Mouse (Mus musculus) WW6 (cell line): ENCODE measurements around the gene Srarp.

Source experiments
- DNase-seq: peaks from one replicate; pipeline ENCODE4 v3.0.0-alpha.2; 2013; ENCODE audit warnings: low read depth, low spot score

The Srarp gene

DNA sequence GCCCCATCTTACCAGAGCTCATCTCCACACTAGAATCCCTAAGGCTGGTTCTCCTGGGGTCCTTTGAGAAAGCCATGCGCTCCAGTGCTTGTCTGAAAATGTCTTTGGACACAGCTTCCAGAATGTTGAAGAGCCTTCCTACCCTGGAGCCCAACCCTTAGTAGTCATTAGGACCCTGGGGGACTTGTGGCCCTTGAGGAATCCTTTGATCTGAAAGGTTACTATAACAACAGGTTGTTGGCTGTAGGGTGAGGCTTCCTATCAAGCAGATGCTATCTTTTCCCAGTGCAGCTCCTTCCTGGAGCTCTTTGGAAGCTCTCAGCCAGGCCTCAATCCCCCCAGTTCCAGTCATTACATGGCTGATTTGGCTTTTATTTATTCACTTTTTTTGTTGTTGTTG lies at the start of gene Srarp:
Gene Srarp (minus strand): TSS at position 132 of the 400 bp plus-strand sequence.
- no peak for DNase-seq

DNA sequence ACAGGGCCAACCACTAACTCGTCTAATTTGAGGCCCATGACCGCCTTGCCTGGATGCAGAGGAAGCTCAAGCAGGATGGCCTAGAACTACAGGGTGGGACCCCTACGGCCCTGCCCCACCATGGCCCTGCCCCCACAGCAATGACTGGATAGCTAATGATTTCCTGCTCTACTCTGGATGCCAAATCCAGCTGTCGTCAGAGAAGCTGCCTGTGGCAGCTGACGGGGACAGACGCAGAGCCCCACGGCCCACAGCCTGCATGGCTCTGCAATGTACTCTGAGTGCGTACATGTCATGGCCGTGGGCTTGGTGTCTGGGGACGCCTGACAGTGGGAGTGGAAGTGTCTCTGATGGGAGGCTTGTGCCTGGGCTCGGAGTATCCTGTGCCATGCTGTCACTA lies 48.2 kb upstream of the Srarp start:
- DNase-seq = no peak

DNA sequence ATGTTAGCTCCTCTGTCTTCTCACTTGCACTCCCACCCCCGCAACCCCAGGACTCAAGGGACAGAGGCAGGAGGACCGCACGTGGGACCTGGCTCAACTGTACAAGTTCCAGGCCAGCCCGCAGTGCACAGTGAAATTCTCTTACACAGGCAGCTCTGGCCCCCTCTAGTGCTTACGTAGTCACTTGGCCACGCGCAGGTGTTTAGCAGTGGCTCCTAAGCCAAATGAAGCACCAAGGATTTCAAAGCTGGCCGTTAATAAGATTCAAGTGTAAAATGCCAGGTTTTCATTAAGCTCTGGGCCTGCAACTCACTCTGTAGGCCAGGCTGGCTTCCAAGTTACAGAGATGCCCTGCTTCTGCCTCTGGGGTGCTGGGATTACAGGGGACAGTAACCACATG lies 43.5 kb upstream of the Srarp start:
- no peak for DNase-seq

DNA sequence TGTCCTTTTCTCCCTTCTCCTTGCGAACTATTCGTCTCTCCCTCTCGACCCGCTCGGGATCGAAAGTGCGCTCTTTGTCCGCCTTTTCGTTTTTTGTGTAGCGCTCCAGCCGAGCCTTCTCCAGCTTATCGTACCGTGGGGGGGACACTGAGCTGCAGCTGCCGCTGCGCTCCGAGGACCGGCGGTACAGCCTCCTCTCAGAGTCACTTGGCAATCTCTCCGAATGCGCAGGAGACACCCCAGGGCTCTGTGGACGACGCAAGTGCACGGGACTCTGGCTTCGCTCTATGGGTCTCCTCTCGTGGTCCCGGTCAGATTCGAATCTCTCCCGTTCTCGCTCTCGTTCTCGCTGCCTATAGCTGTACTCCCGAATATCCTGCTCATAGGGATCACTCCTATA lies 42.9 kb upstream of the Srarp start:
- DNase-seq = no peak

DNA sequence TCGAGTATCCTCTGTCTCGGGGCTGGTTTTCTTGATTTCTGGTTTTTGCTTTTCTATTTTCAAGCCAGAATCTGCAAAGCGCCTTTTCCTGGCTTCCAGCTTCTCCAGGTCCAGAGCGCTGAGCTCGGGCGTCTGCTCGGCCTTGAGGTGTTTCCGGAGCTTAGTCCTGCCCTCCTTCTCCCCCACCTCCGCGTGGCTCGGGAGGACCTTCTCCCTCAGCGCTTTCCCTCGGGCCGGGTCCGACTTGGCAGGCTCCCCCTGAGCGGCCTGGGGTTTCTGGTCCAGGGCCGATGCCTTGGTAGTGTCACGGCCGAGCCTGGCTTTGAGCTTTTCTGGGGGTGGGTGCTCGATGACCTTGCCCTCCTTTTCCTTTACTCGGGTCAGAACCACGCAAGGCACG lies 42.3 kb upstream of the Srarp start:
- DNase-seq = no peak

DNA sequence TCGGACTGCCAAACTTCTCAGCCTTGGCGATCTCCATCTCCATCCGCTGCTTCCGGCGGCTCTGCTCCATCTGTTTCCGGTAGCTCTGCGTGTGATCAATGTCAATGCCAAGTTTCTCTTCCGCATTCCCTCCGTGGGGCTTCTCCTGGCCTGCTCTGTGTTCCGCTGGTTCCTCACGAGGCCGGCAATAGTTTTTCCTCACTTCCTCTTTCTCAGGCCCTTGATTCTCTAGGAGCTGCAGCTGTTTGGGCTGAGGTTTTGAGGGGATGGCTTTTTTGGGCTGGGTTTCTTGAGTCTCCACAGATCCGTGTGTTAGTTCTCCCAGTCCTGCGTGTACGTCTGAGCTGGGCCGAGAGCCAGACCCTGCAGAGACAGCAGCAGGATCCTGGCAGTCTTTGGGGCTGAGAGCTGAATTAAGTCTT lies 41.8 kb upstream of the Srarp start:
- no peak for DNase-seq

DNA sequence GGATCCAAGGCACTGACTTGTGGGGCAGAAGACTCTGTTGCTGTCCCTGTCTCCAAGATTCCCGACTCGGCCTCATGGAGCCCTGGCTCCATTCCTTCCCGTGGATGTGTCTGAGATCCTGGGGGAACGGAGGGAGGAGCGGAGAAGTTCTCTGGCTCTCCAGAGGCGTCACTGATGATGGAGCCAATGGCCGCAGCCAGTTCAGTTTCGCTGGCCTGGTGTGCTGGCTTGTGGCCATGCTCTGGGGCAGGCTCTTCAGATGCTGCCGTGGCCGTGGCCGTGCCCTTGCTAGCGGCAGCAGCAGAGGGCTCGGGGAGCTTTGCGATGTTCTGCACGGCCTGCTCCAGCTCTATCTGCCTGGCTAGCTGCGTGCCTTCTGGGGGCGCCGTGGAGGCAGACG lies 38.5 kb upstream of the Srarp start:
- no peak for DNase-seq

DNA sequence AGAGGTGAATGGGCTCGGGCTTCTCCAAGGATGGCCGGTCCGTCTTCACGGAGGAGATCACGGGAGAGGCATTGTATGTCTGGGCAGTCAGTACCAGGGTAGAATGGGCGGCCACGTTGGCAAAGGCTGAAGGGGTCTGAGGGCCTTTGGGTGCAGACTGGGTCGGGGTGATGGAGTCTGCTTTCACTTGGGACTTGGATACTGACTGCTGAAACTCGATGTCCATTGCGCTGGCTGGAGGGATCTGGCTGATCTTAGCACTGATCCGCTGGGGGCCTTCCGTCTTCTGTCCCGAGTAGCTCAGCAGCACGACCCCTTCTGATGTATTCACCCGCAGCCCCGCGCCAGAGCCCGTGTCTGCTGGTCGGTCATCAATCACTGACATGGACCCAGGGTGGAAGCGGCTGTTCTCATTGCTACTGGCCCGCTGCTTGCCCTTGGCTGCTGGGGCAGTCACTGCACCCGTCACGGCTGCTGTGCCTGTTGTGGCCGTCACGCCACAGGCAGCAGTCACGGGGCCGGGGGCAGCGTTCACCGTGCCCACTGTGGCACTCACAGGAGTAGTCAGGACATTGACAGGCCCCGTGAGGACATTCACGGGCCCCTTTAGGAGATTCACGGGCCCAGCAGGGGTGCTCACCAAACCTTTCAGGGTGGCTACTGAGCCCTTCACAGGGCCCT lies 36.9 kb upstream of the Srarp start:
- DNase-seq = no peak

DNA sequence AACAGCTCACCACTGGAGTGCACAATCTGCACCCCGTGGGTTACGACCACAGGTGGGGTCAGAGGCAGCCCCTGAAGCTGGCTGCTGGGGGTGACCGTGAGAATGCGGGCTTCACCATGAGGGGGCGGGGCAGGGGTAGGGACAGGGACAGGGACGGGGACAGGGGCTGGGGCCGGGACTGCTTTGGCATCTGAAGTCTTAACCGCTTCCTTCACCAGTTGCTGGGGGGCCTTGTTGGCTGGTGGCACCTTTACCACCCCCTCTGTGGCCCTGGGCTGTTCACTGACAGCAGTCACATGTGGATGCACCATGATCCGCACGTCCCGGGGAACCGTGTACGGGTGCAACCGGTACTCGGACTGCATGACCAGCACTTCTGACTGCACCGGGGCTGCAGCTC lies 35.6 kb upstream of the Srarp start:
- no peak for DNase-seq

DNA sequence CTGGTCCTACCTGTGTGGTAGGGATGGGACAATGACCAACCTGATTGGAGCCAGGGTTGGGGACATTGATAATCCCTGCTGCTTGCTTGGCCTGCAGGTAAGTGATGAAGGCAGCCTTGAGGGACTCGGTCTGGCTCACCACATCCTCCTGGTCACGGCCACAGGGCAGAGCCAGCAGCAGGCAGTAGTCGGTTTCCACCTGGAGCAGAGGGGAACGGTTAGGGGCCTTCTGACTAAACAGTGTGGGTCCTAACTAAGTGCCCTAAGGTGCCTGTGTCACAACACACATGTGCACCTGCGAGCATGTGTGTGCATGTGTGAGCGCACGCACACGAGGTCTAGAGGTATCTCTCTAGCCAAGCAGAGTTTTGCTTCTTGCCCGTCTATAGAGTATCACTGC lies 33.4 kb upstream of the Srarp start:
- no peak for DNase-seq

DNA sequence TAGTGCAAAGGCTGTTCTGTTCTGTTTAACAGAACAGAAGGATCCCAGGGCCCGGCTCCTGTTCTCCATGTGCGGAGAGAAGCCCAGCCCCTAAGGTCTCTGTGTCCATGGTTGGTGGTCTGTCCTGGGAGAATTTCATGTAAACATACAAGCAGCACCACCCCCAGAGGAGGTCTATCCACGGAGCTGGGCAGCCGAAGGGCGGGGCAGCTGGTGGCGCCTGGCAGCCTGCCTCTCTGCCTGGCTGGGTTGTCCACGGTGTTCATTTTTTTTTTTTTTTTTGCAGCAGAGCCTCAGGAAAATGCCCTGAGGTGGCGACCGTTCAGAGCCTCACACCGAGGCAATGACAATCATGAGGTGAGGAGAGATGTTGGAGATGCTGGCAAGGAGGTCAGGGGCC lies 32.7 kb upstream of the Srarp start:
- DNase-seq = no peak

DNA sequence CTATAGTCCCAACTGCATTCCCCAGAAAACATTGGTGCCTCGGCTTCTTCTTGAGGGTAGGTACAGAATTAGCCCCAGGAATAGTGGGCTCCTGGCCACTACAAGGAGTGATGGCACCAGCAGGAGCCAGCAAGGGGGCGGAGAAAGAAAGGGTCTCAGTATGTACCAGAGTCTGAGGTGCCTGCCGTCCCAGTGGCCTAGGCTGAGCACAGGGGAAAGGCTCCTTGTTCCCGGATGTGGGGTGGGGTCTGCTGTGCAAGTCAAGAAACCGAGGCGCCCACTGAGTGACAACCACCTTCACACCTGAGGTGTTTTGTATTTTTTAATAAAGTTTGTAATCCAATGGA lies 31.6 kb upstream of the Srarp start:
- DNase-seq = no peak

DNA sequence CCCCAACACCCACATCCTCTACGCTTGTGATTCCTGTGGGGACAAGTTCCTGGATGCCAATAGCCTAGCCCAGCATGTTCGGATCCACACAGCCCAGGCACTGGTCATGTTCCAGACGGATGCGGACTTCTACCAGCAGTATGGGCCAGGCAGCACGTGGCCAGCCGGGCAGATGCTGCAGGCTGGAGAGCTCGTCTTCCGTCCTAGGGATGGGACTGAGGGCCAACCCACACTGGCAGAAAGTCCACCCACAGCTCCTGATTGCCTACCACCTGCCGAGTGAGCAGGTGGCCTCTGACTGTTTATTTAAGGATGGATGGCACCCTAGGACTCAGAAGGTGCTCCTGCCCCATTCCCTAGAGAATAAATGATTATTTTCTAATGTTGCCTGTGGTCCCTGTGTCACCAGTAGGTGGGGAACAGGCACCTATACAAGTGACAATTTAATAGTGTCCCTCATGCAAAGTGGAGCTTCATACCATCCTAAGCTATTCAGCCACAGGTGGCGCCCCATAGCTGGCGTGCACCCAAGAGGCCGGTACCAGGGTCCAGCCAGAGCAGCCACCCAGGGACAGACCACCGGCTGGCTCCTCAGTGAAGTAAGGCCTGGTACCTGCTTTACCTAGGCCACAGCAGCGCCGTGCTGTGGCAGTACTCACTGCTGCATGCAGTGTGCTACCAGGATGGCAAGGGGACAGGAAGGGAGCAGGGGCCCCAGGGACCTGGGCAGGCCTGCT lies 31.1 kb upstream of the Srarp start:
- DNase-seq = no peak

DNA sequence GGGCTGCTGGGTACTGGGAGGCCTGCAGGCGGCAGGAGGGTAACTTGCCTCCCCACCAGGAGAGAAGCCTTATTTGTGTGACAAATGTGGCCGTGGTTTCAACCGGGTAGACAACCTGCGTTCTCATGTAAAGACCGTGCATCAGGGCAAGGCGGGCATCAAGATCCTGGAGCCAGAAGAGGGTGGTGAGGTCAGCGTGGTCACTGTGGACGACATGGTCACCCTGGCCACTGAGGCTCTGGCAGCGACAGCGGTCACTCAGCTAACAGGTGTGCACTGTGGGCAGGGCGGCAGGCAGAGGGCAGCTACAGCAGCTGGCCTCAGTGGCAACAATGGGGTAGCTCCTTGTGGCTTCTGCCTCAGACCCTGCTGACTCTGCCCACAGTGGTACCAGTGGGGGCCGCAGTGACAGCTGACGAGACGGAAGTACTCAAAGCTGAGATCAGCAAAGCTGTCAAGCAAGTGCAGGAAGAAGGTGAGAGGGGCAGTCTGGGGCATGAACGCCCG lies 30.4 kb upstream of the Srarp start:
- DNase-seq = no peak

DNA sequence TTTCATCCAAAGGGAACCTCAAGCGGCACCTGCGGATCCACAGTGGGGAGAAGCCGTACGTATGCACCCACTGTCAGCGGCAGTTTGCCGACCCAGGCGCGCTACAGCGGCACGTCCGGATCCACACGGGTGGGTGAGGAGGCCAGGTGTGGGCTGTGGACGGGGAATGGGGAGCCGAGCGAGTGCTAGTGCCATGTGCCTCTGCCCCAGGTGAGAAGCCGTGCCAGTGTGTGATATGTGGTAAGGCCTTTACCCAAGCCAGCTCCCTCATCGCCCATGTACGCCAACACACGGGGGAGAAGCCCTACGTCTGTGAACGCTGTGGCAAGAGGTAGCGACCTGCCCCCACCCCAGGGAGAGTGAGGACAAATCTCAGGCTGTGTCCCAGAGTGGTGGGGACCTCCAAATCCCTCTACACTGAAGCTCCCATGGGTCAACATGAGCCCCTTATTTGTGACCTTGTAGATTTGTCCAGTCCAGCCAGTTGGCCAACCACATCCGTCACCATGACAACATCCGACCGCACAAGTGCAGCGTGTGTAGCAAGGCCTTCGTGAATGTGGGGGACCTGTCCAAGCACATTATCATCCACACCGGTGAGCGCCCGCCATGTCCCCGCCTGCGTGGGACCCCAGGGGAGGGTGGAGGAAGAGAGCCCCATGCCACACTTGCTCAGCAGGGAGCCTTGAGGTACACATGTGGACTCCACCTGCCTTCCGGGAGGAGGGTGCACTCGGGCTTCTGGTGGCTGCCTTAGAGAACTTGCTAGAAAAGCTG lies 29.8 kb upstream of the Srarp start:
- no peak for DNase-seq

DNA sequence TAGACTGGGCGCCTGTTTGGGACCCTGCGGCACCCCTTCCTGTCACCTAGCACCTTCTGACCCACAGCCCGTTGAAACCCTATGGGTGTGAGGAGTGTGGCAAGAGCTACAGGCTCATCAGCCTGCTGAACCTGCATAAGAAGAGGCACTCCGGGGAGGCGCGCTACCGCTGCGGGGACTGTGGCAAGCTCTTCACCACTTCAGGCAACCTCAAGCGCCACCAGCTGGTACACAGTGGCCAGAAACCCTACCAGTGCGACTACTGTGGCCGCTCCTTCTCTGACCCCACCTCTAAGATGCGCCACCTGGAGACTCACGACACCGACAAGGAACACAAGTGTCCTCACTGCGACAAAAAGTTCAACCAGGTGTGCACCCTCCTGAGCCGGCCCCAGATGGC lies 28.8 kb upstream of the Srarp start:
- no peak for DNase-seq

DNA sequence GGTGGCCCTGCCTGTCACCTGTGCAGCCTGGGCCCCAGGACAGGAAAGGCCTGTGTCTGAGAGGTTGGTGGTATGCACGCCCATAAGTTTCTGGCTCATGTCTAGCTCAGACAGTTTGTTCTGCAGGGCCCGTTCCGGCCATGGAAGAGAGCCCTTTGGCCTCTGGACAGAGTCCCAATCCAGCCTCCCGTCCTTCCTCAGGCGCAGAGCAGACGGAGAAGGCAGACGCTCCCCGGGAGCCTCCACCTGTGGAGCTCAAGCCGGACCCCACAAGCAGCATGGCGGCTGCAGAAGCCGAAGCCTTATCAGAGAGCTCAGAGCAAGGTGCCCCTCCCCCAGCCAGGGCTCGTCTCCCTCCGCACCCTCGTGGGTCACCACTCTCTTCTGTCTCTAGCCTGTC lies 27.6 kb upstream of the Srarp start:
- no peak for DNase-seq

DNA sequence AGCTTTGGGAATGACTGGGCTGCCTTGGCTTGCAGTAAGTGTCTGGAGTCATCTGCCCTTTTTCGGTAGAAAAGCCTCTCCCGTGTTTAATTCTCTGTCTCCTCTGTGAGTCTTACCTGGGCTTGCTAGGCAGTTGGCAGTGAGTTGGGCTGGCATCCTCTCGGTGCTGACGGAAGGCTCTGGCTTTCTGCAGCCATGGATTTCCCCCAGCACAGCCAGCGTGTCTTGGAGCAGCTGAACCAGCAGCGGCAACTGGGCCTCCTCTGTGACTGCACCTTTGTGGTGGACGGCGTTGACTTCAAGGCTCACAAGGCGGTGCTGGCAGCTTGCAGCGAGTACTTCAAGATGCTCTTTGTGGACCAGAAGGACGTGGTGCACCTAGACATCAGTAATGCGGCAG lies 25.7 kb upstream of the Srarp start:
- DNase-seq = no peak

DNA sequence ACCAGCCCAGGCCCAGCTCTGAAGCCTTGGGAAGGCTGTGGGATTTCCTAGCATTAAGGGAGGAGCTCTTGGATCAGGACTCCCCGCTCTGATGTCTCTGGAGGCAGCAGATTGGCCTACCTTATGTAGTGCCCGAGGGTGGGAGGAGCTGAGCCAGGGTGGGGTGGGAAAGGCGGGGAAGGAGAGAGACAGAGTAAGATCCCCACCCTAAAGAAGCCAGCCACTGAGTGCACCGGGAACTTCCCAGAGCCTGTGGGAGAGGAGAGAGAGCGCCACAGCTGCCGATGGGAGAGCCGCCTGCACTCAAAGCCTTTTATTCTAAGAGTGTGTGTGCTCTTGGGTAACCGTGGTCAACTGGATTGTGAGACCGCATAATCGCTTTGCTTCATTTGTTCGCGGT lies 25.2 kb upstream of the Srarp start:
- DNase-seq = no peak

DNA sequence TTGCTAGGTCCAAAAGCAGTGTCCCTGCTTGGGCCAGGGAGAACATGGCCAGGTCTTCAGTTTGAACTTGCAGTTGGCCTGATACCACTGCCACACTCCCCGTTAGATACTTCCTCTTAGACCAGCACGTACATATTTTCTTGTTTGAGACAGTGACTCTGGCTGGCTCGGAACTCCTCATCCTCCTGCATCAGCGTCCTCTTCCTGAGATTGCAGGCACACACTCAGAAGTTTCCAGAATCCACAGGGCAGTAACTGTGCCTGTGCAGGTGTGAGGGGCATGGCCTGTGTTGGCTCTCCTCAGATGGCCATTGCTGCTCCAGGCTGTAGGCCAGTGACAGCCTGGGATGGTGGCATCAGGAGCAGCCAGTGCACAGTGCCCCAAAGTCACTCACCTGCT lies 24.6 kb upstream of the Srarp start:
- DNase-seq = no peak

DNA sequence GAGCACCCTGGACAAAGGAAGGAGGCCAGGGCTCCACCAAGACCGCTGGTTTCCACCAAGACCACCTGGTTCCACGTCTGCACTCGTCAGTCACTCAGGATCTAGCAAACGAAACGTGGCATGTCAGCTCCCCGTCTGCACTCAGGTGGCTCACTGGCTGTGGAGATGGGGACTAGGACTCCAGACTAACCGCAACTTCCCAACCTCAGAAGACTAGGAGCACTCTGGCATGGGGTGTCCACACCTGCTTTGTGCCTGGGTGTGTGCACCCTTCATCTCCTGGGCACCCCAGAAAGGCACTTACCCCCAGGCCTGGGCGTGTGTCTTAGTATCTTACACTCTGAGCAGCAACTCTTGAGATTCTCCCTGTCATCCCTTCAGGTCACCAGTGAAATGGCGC lies 23.9 kb upstream of the Srarp start:
- DNase-seq = no peak

DNA sequence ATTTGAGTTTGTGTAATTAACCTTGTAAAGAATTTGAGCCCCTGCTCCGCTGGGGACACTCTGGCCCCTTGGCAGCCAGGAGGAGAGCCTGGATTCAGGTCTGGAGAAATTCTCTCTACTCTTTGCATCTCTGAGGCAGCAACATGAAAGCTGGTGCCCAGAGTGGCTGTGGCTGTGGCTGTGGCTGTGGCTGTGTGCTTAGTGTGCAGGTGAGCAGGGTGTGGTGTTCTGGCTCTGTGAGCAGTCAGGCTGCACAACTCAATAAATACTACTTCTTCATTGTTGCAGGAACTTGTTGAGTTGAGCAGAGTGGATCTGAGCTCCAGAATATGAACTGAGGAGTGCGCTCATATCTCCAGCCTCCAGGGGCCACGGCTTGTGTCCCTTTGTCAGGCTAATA lies 23.0 kb upstream of the Srarp start:
- no peak for DNase-seq

DNA sequence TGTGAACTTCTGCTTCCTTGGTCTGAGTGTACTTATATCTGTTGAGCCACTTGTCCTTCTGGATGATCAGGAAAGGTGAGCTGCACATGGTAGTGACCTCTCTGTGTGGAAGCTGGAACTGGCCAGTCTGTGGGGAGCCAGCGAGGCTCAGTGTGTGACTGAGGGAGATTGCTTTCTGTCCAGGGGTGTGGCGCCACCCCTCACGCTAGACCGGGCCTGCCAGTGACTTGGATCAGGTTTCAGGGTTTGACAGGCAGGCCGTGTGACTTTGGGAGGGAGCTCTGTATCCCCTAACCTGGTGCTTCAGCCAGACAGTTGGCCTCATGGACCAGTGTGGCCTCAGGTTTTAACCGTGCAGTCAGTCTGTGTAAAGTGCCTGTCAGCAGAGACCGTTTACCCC lies 22.3 kb upstream of the Srarp start:
- DNase-seq = no peak
